Mouse (Mus musculus) MEL (cell line): Measurements from ENCODE around the gene Haao. TPM values are rescaled to one million over a fixed set of nuclear protein-coding genes. Genes with fewer than 3 reads are reported as not detected.

Experiments
- DNase-seq: peaks from one replicate; pipeline ENCODE4 v3.0.0; 2011; ENCODE audit warnings: low read depth, low spot score
- H3K27ac ChIP-seq: 2 replicates; pipeline ENCODE4 v1.5.1; 2012; ENCODE audit warnings: low read depth, mild to moderate bottlenecking, control low read depth, low read length, moderate library complexity; ENCODE audit not compliant: control insufficient read depth
- H3K27me3 ChIP-seq, 2 experiments: fragments of 150-350 bp in 1 of 2; sonication (generic) in 1 of 2; 2 replicates each; pipeline ENCODE4 v1.6.1; 2012; ENCODE audit warnings: low read length in 2 of 2, mild to moderate bottlenecking in 2 of 2, improper control_type of control experiment in 1 of 2, moderate library complexity in 1 of 2; ENCODE audit not compliant: insufficient read depth in 2 of 2, control insufficient read depth in 1 of 2
- H3K36me3 ChIP-seq, 2 experiments: 2 replicates each; pipeline ENCODE4 v1.6.1; 2012 to 2014; ENCODE audit warnings: low read length in 2 of 2, improper control_type of control experiment in 1 of 2, inconsistent platforms in 1 of 2, mild to moderate bottlenecking in 1 of 2; ENCODE audit not compliant: insufficient read depth in 2 of 2, control insufficient read depth in 1 of 2
- H3K4me1 ChIP-seq, 2 experiments: fragments of 150-350 bp in 1 of 2; sonication (generic) in 1 of 2; 2 replicates each; pipeline ENCODE4 v1.6.1; 2012; ENCODE audit warnings: low read length in 2 of 2, improper control_type of control experiment in 1 of 2, mild to moderate bottlenecking in 1 of 2; ENCODE audit not compliant: insufficient read depth in 2 of 2, control insufficient read depth in 1 of 2
- H3K4me3 ChIP-seq, 2 experiments: fragments of 150-350 bp in 1 of 2; sonication (generic) in 1 of 2; 2 replicates each; pipeline ENCODE4 v1.5.1; 2012; ENCODE audit warnings: low read depth in 2 of 2, low read length in 2 of 2, mild to moderate bottlenecking in 2 of 2, moderate library complexity in 2 of 2, control low read depth in 1 of 2, improper control_type of control experiment in 1 of 2; ENCODE audit not compliant: control insufficient read depth in 1 of 2, insufficient read depth in 1 of 2
- H3K79me2 ChIP-seq: 2 replicates; pipeline ENCODE4 v1.6.1; 2012; ENCODE audit warnings: mild to moderate bottlenecking, low read length, moderate library complexity; ENCODE audit not compliant: control insufficient read depth, poor library complexity, insufficient read depth
- H3K9ac ChIP-seq: 2 replicates; pipeline ENCODE4 v1.6.1; 2012; ENCODE audit warnings: low read depth, mild to moderate bottlenecking, control low read depth, low read length, moderate library complexity; ENCODE audit not compliant: control insufficient read depth, poor library complexity, severe bottlenecking
- H3K9me3 ChIP-seq: fragments of 150-350 bp; sonication (generic); replicated peaks from 2 replicates; pipeline ENCODE4 v1.6.1; 2012; ENCODE audit warnings: mild to moderate bottlenecking, low read length, improper control_type of control experiment, moderate library complexity; ENCODE audit not compliant: insufficient read depth
- BHLHE40 ChIP-seq: IDR thresholded peaks from 2 replicates; pipeline ENCODE4 v1.6.1; 2012; ENCODE audit warnings: low read depth, mild to moderate bottlenecking, inconsistent platforms, low read length, improper control_type of control experiment, borderline replicate concordance
- CHD1 ChIP-seq: IDR thresholded peaks from 2 replicates; pipeline ENCODE4 v1.6.1; 2012; ENCODE audit warnings: low read depth, mild to moderate bottlenecking, inconsistent platforms, low read length, improper control_type of control experiment
- CHD2 ChIP-seq: IDR thresholded peaks from 2 replicates; pipeline ENCODE4 v1.6.1; 2011; ENCODE audit warnings: low read length, improper control_type of control experiment
- CTCF ChIP-seq, 3 experiments: IDR thresholded peaks in 2 of 3; conservative IDR thresholded peaks in 1 of 3; 2 replicates each; pipeline ENCODE4 v1.5.1; 2011 to 2012; ENCODE audit warnings: low read length in 3 of 3, low read depth in 2 of 3, mild to moderate bottlenecking in 2 of 3, improper control_type of control experiment in 1 of 3, inconsistent platforms in 1 of 3, mixed read lengths in 1 of 3, moderate library complexity in 1 of 3; ENCODE audit not compliant: control insufficient read depth in 1 of 3, insufficient read depth in 1 of 3, poor library complexity in 1 of 3, severe bottlenecking in 1 of 3
- E2F4 ChIP-seq: IDR thresholded peaks from 2 replicates; pipeline ENCODE4 v1.6.1; 2011; ENCODE audit warnings: low read depth, low read length, improper control_type of control experiment, borderline replicate concordance
- ELF1 ChIP-seq: IDR thresholded peaks from 2 replicates; pipeline ENCODE4 v1.6.1; 2014; ENCODE audit warnings: low read depth, mild to moderate bottlenecking, inconsistent platforms, low read length, improper control_type of control experiment, moderate library complexity
- EP300 ChIP-seq, 2 experiments: IDR thresholded peaks; 2 replicates each; pipeline ENCODE4 v1.6.1; 2011; ENCODE audit warnings: improper control_type of control experiment in 2 of 2, low read length in 2 of 2, low read depth in 1 of 2, mild to moderate bottlenecking in 1 of 2
- ETS1 ChIP-seq: IDR thresholded peaks from 2 replicates; pipeline ENCODE4 v1.6.1; 2012; ENCODE audit warnings: low read depth, mild to moderate bottlenecking, inconsistent platforms, low read length, improper control_type of control experiment, moderate library complexity
- GABPA ChIP-seq: IDR thresholded peaks from 2 replicates; pipeline ENCODE4 v1.6.1; 2012; ENCODE audit warnings: low read depth, mild to moderate bottlenecking, inconsistent platforms, low read length, improper control_type of control experiment, moderate library complexity
- GATA1 ChIP-seq: IDR thresholded peaks from 2 replicates; pipeline ENCODE4 v1.6.1; 2011; ENCODE audit warnings: low read depth, low read length, improper control_type of control experiment
- HCFC1 ChIP-seq: IDR thresholded peaks from 2 replicates; pipeline ENCODE4 v1.6.1; 2012; ENCODE audit warnings: low read depth, mild to moderate bottlenecking, inconsistent platforms, low read length, improper control_type of control experiment, moderate library complexity
- KAT2A ChIP-seq: conservative IDR thresholded peaks from 2 replicates; pipeline ENCODE4 v1.6.1; 2012; ENCODE audit warnings: low read depth, low read length, improper control_type of control experiment, inconsistent platforms
- MAFK ChIP-seq: IDR thresholded peaks from 2 replicates; pipeline ENCODE4 v1.6.1; 2011; ENCODE audit warnings: low read depth, mild to moderate bottlenecking, low read length, improper control_type of control experiment, borderline replicate concordance
- MXI1 ChIP-seq: IDR thresholded peaks from 2 replicates; pipeline ENCODE4 v1.6.1; 2011; ENCODE audit warnings: mild to moderate bottlenecking, low read depth, low read length, improper control_type of control experiment
- MYB ChIP-seq: IDR thresholded peaks from 2 replicates; pipeline ENCODE4 v1.6.1; 2011; ENCODE audit warnings: mild to moderate bottlenecking, low read depth, low read length, improper control_type of control experiment
- MYC ChIP-seq: IDR thresholded peaks from 2 replicates; pipeline ENCODE4 v1.6.1; 2011; ENCODE audit warnings: low read depth, mild to moderate bottlenecking, low read length, improper control_type of control experiment, moderate library complexity
- NELFE ChIP-seq: IDR thresholded peaks from 2 replicates; pipeline ENCODE4 v1.6.1; 2011; ENCODE audit warnings: low read depth, low read length, improper control_type of control experiment
- POLR2A ChIP-seq, 2 experiments: IDR thresholded peaks; 2 replicates each; pipeline ENCODE4 v1.6.1; 2011 to 2012; ENCODE audit warnings: low read length in 2 of 2, mild to moderate bottlenecking in 2 of 2, control low read depth in 1 of 2, improper control_type of control experiment in 1 of 2, low read depth in 1 of 2, moderate library complexity in 1 of 2; ENCODE audit not compliant: control insufficient read depth in 1 of 2, insufficient read depth in 1 of 2, poor library complexity in 1 of 2
- POLR2AphosphoS2 ChIP-seq: IDR thresholded peaks from 2 replicates; pipeline ENCODE4 v1.6.1; 2011; ENCODE audit warnings: low read length, improper control_type of control experiment
- POLR2AphosphoS5 ChIP-seq: IDR thresholded peaks from 2 replicates; pipeline ENCODE4 v1.6.1; 2012; ENCODE audit warnings: low read depth, borderline replicate concordance, mild to moderate bottlenecking, inconsistent platforms, low read length, moderate library complexity, mixed read lengths
- RAD21 ChIP-seq: IDR thresholded peaks from 2 replicates; pipeline ENCODE4 v1.6.1; 2011; ENCODE audit warnings: mild to moderate bottlenecking, low read depth, low read length, improper control_type of control experiment
- RCOR1 ChIP-seq: IDR thresholded peaks from 2 replicates; pipeline ENCODE4 v1.6.1; 2012; ENCODE audit warnings: low read depth, mild to moderate bottlenecking, inconsistent platforms, low read length, improper control_type of control experiment
- SIN3A ChIP-seq: IDR thresholded peaks from 2 replicates; pipeline ENCODE4 v1.6.1; 2012; ENCODE audit warnings: low read length, improper control_type of control experiment, inconsistent platforms
- TAL1 ChIP-seq: IDR thresholded peaks from 2 replicates; pipeline ENCODE4 v1.6.1; 2012; ENCODE audit warnings: mild to moderate bottlenecking, inconsistent platforms, low read length, moderate library complexity, mixed read lengths
- TBP ChIP-seq: IDR thresholded peaks from 2 replicates; pipeline ENCODE4 v1.8.0; 2011; ENCODE audit warnings: low read depth, low read length, improper control_type of control experiment
- TCF12 ChIP-seq: IDR thresholded peaks from 2 replicates; pipeline ENCODE4 v1.6.1; 2014; ENCODE audit warnings: low read depth, mild to moderate bottlenecking, inconsistent platforms, low read length, improper control_type of control experiment, moderate library complexity
- UBTF ChIP-seq: IDR thresholded peaks from 2 replicates; pipeline ENCODE4 v1.6.1; 2012; ENCODE audit warnings: low read depth, mild to moderate bottlenecking, inconsistent platforms, low read length, improper control_type of control experiment, moderate library complexity, borderline replicate concordance; ENCODE audit not compliant: insufficient read depth
- USF1 ChIP-seq: IDR thresholded peaks from 2 replicates; pipeline ENCODE4 v1.6.1; 2014; ENCODE audit warnings: low read depth, mild to moderate bottlenecking, inconsistent platforms, low read length, improper control_type of control experiment, moderate library complexity
- ZC3H11A ChIP-seq: IDR thresholded peaks from 2 replicates; pipeline ENCODE4 v1.6.1; 2012; ENCODE audit warnings: low read depth, mild to moderate bottlenecking, inconsistent platforms, low read length, improper control_type of control experiment
- ZKSCAN1 ChIP-seq: IDR thresholded peaks from 2 replicates; pipeline ENCODE4 v1.6.1; 2012; ENCODE audit warnings: low read depth, mild to moderate bottlenecking, inconsistent platforms, low read length, improper control_type of control experiment, moderate library complexity
- ZMIZ1 ChIP-seq: IDR thresholded peaks from 2 replicates; pipeline ENCODE4 v1.6.1; 2012; ENCODE audit warnings: low read depth, mild to moderate bottlenecking, inconsistent platforms, low read length, improper control_type of control experiment, moderate library complexity
- polyA plus RNA-seq, 2 experiments: library from polyadenylated mRNA; stranded (reverse) in 1 of 2; unstranded in 1 of 2; fragments of >175 nt in 1 of 2; fragments of >200 nt in 1 of 2; gene quantifications; 2 replicates each; pipeline versions ENCODE4 v1.2.1 to v1.2.4; 2012; ENCODE audit warnings: low replicate concordance in 2 of 2, low read depth in 1 of 2; ENCODE audit not compliant: insufficient read length in 2 of 2, insufficient read depth in 1 of 2, missing spikeins in 1 of 2
- total RNA-seq: library from RNA; depleted of rRNA; stranded (reverse); fragments of 300-350 nt; gene quantifications from 2 replicates; pipeline ENCODE4 v1.2.3, GENCODE M21; 2012

Haao gene
- total and polyA plus RNA-seq, 3 experiments, result 1.5 to 2.8 TPM; not detected in 1

- Histone ChIP-seq H3K9me3 (no peaks in the 10 kb centered on the region), H3K27ac (peak overlapping the region; percentile 96), H3K27me3 (no peaks in the 10 kb centered on the region), H3K79me2 (no peaks in the 10 kb centered on the region; the same call in 1 of the 2 replicates), H3K36me3 (peaks cover 0 to 25% of the 10 kb centered on the region in 2 experiments; a peak in 2 of 4 replicates), H3K9ac (peak overlapping the region; percentile 72), H3K4me1 (peaks cover 11 to 30% of the 10 kb centered on the region in 2 experiments), H3K4me3 (peak overlapping the region; percentile 9 to 56)
- DNase-seq, result peak; percentile 76
- TF ChIP-seq TBP (peak; percentile 36; the same call in 1 of the 2 replicates), BHLHE40 (no peak), TAL1 (no peak)
Measured at GRCm38 (mm10) chr17:83810285-83810684, 37.5 kb downstream of the Haao start.

- peak overlapping the region; percentile 72 for H3K9ac ChIP-seq
- peaks cover 0 to 25% of the 10 kb centered on the region in 2 experiments; a peak in 2 of 4 replicates for H3K36me3 ChIP-seq
- peak; percentile 98 for DNase-seq
- peak overlapping the region; percentile 48 to 56 for H3K4me3 ChIP-seq
- no peaks in the 10 kb centered on the region for H3K9me3 ChIP-seq
- H3K27ac ChIP-seq, result peak overlapping the region; percentile 96
- H3K4me1 ChIP-seq, result peaks cover 11 to 30% of the 10 kb centered on the region in 2 experiments
- H3K79me2 ChIP-seq, result no peaks in the 10 kb centered on the region; the same call in 1 of the 2 replicates
- no peaks in the 10 kb centered on the region for H3K27me3 ChIP-seq
- TF ChIP-seq MYC (peak; percentile 52; the same call in 1 of the 2 replicates), E2F4 (no peak), ZMIZ1 (peak; percentile 98), EP300 (IDR thresholded peaks at IDR 0.05; ENCODE audit: low read depth in 1 of 2, low read length in 2 of 2) (peak; percentile 20 to 71; a peak in 2 of 4 replicates), USF1 (no peak), ZC3H11A (no peak), TAL1 (no peak), BHLHE40 (no peak), HCFC1 (peak; percentile 57; the same call in 1 of the 2 replicates), ZKSCAN1 (no peak), ETS1 (peak; percentile 50; the same call in 1 of the 2 replicates), NELFE (peak; percentile 96), GATA1 (no peak), RAD21 (no peak), POLR2AphosphoS5 (peak; percentile 84; the same call in 1 of the 2 replicates), MAFK (no peak), UBTF (no peak), SIN3A (peak; percentile 90), RCOR1 (no peak), CTCF (IDR thresholded peaks at IDR 0.05 in 2 of 3, conservative IDR thresholded peaks at IDR 0.05 in 1 of 3; ENCODE audit: control insufficient read depth in 1 of 3, insufficient read depth in 1 of 3, low read depth in 2 of 3, low read length in 3 of 3, poor library complexity in 1 of 3, severe bottlenecking in 1 of 3) (no peak), MXI1 (peak; percentile 88), TCF12 (peak; percentile 57; the same call in 1 of the 2 replicates), GABPA (no peak), POLR2A (IDR thresholded peaks at IDR 0.05; ENCODE audit: control insufficient read depth in 1 of 2, insufficient read depth in 1 of 2, low read depth in 1 of 2, low read length in 2 of 2, poor library complexity in 1 of 2) (peak; percentile 90 to 98), MYB (no peak), CHD1 (no peak), CHD2 (no peak), ELF1 (peak; percentile 55; the same call in 1 of the 2 replicates), POLR2AphosphoS2 (peak; percentile 95), KAT2A (no peak)
Measured at GRCm38 (mm10) chr17:83809197-83809829, 38.5 kb downstream of the Haao start.
